Mouse (Mus musculus): ENCODE data around the gene Lias.

The Lias gene

GRCm38 (mm10) chr5:65425251-65425650 lies 34.0 kb downstream of the Lias start:
- DNase-seq (ENCODE audit: low spot score) = no peak

GRCm38 (mm10) chr5:65428321-65428720 lies 37.0 kb downstream of the Lias start:
- DNase-seq (ENCODE audit: low spot score) = no peak

- DNase-seq (ENCODE audit: low spot score) = no peak
These were observed 38.1 kb downstream of the Lias start for GRCm38 (mm10) chr5:65429441-65429840.

GRCm38 (mm10) chr5:65434471-65435362 lies 43.4 kb downstream of the Lias start:
- no peak for DNase-seq (ENCODE audit: low spot score)

GRCm38 (mm10) chr5:65435363-65435805 lies 44.1 kb downstream of the Lias start:
- DNase-seq (ENCODE audit: low spot score) = no peak

- DNase-seq (ENCODE audit: low spot score) = peak; percentile 97
These were observed 44.7 kb downstream of the Lias start, which contains the start of gene Ugdh for GRCm38 (mm10) chr5:65435806-65436561. Ugdh (minus strand) TSS chr5:65435949.

GRCm38 (mm10) chr5:65438041-65438440 lies 46.7 kb downstream of the Lias start:
- no peak for DNase-seq (ENCODE audit: low spot score)

- DNase-seq (ENCODE audit: low spot score) = no peak
These were observed 53.7 kb downstream of the Lias start for GRCm38 (mm10) chr5:65444981-65445380.

GRCm38 (mm10) chr5:65446756-65447155 lies 55.5 kb downstream of the Lias start:
- no peak for DNase-seq (ENCODE audit: low spot score)

GRCm38 (mm10) chr5:65447826-65448225 lies 56.5 kb downstream of the Lias start:
- DNase-seq (ENCODE audit: low spot score) = no peak

- DNase-seq (ENCODE audit: low spot score) = no peak
These were observed 57.6 kb downstream of the Lias start for GRCm38 (mm10) chr5:65448941-65449340.

- DNase-seq (ENCODE audit: low spot score) = no peak
These were observed 63.5 kb downstream of the Lias start for GRCm38 (mm10) chr5:65454771-65455170.

- DNase-seq (ENCODE audit: low spot score) = no peak
These were observed 66.0 kb downstream of the Lias start for GRCm38 (mm10) chr5:65457086-65457827.

- no peak for DNase-seq (ENCODE audit: low spot score)
These were observed 66.5 kb downstream of the Lias start for GRCm38 (mm10) chr5:65457846-65458245.

GRCm38 (mm10) chr5:65459454-65459853 lies 68.2 kb downstream of the Lias start:
- no peak for DNase-seq (ENCODE audit: low spot score)
